Mouse (Mus musculus) gastrocnemius, adult 8-10 months (tissue): ENCODE measurements at regions not wholly inside any gene's neighbourhood (a gene's known extent, or its start where the extent isn't known, plus 50 kb on each side); places are given as distances from the start of the nearest gene placed in this dataset.
A peak's percentile ranks its signal among the peaks of the same experiment; 100 is the strongest.

Experiments used
- DNase-seq, 2 experiments: peaks; one replicate each; pipeline ENCODE4 v3.0.0; 2022; ENCODE audit warnings: low spot score in 2 of 2

DNA sequence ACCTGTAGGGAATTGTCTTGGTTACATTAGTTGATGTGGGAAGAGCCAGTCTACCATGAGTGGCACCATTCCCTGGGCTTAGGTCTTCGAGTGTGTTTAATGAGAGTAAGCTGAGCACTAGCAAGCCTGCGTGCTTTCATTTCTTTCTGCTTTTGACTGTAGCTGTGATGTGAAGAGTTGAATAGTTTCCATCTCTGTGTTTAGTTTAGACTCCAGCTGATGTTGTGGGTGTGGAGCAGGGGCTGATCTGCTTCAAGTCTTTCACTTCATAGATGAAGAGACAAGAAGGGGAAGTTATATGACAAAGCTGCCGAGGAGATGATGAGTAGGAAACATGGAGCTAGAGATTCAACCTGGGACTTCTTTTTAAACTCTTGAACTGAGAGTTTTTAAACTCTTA lies 446.0 kb downstream of the Slc4a3 start:
- DNase-seq: no peak

DNA sequence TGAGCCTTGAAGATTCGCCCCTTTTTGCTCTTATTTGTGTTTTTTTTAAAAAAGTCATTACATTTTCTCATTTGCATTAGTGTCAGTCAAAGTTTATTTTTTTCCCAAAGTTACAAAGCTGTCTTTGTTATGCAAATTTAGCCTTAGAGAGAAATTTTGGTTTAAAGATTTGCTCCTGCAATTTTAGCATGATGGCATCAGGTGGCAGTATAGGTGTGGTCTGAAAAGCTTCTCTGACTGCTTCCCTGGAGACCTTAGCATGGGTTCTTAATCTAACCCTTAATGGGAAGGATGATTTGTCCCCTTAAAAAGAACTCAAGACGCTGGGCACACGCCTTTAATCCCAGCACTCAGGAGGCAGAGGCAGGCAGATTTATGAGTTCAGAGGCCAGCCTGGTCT lies 451.2 kb downstream of the Slc4a3 start:
- no peak for DNase-seq

DNA sequence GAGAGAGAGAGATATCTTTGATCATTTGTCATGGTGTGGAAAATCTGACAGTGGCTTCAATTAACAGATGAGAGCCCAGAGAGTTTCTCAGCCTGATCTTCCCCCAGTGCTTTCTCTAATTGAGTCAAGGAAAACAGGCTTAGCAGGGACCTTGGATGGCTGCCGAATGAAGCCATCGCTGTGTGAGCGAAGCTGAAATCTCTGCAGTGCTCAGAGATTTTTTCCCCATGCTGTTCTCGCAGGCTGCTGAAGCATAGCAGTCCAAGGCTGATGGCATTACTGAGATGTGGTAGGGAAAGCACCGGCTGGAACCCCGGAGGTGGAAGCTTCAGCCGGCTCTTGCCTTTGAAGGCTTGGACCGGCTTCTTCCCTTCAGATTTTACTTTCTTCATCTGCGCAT lies 455.1 kb downstream of the Slc4a3 start:
- DNase-seq: no peak

DNA sequence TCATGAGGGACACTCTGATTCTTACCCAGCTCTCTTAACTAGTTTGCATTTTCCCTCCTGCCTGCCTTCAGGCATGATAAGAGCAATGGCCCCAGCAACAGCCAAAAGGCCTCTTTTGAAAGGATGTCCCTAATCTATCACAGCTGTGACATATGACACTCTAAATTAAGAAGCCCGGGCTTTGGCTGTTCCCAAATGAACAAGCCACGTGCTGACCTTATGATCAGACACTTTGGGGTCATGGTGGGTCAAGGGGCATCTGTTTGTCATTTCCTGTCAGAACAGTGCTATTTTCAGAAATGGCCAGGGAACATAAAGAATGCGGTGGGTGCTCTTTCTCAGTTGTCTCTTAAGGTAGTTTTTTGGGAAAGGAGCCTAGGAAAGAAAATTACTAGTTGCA lies 463.5 kb downstream of the Slc4a3 start:
- no peak for DNase-seq

DNA sequence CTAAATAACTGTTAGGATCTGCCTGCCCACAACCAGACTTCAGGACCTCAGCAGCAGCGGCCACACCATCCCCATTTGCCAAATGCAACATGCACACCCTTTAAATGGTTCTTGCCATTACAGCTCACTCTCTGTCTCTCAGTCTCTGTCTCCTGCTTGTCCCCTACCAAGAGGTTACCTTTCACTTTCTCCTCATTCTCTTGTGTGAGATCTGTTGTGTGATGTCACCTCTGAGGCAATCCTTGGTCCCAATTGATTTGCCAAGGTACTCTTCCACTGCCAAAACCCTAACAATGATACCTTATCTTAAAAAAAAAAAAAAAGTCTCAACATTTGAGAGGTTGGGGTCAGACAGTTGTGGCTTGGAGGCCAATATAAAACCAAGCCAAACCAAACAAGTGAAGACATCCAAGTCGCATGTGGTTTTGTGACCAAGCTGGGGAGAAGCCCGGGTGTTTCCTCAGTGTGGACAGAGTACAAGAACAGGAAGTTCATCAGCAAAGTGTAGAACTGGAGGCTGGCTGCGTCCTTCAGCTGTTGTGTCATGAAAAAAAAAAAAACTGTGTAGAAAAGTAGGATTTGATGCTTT lies 464.2 kb downstream of the Slc4a3 start:
- DNase-seq: no peak

DNA sequence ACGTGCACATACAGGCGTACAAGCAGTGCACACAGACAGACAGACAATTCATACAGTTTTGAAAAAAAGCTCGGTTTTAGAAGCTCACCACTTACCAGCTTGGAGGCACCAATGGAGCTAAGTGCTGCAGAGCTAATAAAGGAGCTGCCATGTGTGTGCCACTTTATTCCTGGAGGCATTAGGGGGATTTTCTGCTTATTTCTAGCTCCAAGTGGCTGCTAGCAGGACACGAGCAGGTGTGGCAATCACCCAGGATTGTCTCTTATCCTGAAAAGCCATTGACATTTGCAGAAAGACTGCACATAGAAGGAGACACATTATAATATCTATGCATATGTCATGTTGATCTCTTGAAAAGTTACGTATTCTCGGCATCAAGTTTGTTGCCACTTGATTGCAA lies 472.5 kb downstream of the Slc4a3 start:
- DNase-seq: no peak

DNA sequence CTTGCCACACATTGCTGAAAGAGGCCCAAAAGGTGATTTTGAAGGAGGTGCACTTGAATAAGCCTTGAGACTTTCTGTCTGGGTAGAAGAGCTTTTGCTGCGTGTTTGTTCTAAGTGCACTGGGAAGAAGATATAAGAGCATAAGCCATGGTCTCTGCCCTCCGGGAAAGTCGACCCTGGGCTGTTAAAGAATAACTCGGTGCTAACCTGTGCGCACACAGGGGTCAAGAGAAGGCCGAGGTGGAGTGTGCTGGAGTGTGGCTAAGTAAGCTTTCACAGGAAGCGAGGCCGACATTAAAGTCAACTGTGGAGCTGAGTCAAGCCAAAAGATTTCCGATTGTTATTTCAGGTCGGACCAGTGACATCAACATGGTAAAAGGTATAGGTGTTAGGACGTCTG lies 473.0 kb downstream of the Slc4a3 start:
- no peak for DNase-seq

DNA sequence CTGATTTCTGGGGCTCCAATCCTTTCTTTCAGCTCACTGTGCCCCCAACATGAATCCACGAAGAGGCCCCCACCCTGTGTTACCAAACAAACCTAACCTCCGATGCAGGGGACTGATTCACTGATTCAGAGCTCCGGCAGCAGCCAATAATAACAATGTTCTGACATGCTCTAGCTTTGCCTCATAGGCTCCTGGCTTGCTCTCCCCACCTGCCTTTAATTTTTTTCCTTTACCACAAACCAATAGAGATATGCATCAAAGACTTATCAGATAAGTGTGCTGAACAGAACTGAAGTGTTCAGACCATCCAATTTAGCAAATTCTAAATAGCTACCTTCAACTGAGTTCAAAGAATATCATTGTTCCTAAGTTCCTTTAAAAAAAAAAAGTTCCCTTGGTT lies 478.6 kb downstream of the Slc4a3 start:
- DNase-seq: no peak

DNA sequence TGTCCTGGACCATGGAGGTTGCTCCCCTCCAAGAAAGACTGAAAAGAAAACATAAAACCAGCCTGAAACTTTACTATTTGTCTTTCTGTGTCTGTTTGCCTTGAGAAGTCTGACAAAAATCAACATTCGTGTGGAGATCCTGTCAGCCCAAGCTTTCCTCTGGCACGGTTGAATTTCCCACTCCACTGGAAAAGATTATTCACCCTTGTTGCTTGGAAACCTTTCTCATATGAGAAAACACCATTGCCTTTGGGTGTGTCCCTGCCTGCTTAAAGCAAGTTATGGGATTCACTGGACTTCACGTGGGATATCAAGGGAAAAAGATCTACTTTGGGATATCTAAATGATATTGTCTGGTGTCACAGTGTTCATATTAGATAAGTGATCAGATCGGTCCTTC lies 479.3 kb downstream of the Slc4a3 start:
- no peak for DNase-seq

DNA sequence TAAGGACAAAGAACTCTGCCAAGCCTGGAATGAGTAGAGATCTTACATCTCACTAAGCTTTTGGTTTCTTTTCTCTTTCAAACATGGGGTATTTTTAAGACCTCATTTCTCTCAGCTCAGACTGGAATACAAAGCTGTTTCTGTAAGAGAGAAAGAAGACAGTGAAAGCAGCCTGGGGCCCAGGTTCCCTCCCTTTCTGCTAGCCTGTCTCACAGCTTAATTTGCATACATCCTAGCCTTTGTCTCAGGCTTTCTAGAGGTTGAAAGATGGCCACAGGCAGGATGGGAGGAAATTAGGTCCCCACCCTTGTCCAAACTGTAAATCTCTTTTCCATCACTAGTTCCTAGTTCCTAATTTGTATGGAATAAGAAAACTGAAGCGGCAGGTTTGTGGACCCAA lies 483.0 kb downstream of the Slc4a3 start:
- DNase-seq: no peak

DNA sequence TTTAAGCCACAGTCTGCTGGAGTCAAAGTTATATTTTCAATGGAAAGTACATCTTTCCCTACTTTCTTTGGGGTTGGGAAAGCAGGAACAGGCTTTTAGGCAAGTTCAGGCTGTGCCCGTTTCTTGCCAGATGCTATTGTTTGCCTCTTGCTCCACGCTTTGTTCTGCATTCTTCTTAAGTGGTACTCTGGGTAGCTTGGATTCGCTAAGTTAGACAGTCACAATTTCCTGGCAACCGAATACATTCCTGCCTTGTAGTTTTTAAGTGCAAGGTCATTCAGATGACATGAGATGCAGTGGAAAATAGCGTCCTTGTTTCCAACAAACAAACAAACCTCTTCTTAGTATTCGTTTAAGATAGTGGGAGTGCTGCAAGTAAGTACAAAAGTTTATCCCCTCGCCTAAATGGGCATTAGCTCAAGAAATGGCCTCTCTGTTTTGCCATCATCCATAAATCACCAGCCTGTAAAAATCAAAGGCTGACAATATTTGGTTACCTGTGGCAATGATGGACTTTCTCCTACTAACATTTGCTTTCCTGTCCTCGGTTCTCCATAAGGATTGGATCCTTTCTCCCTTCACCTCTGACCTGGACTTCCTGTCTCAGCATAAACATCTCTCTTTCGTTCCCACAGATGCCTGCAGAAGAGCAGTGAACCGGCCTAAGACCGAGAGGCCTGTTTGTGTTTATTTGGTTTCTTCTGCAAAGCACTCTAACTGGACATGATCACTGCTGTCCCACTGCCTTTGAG lies 485.3 kb downstream of the Slc4a3 start:
- no peak for DNase-seq

DNA sequence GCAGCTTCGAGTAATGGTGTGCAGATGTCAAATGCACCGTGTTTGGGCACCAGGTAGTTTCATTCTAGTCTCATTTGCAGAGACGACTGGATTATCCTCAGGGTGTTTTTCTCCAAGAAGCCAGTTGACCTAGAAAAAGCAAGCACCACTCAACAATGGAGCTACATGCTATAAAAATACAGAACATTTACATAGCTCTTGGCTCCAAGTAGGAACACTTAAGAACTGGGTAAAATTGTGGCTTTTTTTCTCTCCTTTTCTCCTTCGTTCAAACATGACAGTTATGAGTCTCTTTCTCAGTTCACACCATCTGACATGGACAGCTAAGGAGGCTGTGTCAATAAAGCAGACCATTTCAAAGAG lies 485.8 kb downstream of the Slc4a3 start:
- DNase-seq: no peak

DNA sequence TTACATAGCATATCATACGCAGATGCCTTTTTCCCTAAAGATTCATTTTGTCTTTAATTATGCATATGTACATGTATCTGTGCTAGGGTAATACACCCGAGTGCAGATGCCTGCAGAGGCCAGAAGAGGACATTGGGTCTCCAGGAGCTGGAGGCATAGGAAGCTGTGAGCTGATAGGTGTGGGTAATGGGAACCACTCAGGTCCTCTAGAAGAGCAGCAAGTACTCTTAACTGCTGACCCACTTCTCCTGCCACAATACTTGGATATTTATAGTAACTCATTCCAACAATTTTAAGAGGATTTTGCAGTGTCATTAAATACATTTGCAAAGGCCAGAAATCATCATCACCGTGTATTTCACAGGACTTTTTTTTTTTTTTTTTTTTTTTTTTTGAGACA lies 486.6 kb downstream of the Slc4a3 start:
- DNase-seq: no peak

DNA sequence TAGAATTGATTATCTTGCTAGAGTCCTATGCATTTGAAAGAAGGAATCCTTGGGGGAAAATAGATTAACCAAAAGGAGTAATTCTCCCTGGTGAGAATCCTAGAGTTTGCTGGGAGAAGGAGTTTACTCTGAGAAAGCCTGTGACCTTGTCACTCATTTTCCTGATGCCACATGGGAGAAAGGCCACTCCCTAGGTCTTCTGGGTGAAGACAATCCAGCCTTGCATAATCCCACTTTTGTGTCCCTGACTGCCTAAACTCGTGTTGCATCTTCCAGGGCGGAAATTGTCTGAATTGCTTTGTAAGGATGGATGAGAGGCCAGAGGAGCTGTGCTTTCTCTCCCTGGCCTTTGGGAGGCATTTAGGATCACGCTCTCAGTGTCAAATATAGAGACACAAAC lies 490.2 kb downstream of the Slc4a3 start:
- no peak for DNase-seq

DNA sequence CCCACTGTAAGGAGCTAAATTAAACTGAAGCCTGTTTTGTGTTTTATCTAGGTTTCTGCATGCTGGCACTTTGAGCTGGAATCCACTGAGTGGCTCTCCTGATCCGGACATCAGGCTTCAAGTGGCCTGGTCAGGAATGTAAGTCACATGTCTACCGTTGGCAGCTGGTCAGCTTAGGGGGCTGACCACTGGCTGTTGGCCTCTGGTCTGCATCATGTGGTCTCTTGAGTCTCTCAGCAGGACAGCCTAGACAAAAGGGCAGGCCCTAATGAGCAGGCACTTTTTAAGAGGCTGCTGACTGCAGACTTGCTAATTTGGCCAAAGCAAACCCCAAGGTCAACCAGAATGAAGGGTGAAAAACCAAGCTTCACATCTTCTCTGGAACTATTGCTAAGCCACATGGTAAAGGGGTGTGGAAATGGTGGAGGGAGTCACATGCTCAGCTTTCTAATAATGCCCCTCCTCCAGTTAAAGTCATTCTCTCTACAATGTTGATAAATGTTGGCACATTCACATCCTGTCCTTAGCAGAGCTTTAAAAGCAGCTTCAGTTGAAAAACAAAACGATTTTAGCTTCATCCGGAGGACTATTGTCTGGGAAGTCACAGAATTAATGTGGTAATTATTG lies 493.1 kb downstream of the Slc4a3 start:
- peak; percentile 6 to 30 for DNase-seq

DNA sequence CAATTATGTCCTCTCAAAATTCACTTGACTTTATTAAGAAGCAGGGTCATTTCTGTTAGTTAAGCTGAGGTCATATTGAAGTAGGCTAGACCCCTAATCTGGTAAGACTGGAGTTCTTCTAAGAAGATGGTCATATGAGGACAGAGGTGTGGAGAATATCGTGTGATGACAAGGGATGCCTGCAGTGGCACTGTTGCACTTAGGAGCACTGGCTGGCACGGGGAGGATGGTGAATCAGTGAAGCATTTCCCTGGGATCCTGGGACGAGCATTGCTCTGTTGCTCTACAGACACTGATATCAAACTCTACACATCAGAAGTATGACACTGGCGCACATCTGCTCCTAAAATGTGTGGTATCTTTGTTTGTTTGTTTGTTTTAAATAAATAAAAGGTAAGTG lies 493.6 kb downstream of the Slc4a3 start:
- no peak for DNase-seq

DNA sequence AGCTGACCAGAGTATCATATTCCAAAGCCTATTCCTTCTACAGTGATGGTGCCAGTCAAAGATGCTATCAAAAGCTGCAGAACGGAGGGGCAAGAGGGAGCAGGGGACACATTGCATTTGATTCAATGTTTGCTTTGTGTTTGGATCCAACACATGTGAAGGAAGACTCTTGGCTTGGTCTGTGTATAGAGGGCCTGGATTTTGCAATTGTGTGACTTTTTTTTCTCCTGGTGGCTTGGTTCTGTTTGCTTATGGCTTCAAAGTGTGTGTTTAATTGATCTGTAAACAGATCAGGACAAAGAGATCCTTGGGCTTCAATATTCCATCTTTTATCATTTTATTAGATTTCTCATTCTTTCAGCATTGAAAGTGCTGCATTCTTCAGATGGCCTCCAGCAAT lies 504.2 kb downstream of the Slc4a3 start:
- no peak for DNase-seq

DNA sequence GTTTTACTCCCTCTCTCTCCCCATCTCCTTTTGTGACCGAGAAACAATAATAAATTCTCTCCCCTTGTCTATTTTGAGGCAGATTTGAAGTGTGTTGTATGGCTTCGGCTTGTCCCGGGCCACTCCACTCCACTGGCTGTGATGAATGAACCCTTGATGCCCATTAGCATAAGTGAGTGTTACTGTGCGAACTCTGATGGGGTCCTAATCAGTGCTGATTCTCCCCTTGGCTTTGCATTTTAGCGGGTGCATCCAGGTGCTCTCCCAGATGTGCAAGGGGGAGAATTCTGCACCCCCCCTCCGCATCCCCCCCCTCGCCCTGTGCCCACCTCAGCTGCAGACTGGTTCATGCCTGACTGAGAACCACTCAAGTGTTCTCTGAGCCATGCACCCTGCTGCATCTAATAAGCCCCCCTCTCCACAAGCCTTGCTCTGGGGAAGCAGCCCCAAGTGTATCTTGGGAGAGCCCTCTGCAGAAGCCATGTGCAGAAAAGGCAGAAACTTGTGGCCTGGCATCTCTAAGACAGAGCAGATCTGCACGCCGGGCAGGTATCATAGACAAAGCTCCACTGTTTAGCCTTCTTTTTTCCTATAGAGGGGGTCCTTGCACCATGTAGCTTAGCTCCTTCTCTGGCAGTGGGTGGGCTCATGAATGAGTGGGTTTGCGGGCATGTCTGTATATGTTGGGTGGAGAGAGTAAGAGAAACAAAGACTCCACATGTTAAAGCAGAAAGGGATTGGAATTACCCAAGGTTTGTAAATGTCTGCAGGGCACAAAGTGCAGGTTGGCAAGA lies 507.5 kb downstream of the Slc4a3 start:
- no peak for DNase-seq

DNA sequence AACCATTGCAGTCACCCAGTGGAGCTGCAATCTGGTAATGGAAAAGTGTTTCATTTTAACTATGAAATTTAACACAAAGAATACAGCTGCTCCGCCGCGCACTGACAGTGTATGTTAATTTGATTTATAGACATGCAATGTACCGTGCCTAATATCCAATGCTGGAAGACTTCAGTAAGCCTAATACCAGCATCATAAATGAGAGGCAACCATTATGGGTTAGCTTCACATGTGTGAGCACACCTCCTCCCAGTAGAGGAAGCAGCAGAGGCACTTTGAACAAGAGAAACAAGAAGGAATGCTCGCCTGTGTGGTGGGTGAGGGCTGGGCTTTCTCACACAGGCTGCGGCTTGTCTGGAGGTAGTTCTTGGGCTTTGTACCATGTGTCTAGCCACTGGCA lies 519.7 kb downstream of the Slc4a3 start:
- DNase-seq: no peak

DNA sequence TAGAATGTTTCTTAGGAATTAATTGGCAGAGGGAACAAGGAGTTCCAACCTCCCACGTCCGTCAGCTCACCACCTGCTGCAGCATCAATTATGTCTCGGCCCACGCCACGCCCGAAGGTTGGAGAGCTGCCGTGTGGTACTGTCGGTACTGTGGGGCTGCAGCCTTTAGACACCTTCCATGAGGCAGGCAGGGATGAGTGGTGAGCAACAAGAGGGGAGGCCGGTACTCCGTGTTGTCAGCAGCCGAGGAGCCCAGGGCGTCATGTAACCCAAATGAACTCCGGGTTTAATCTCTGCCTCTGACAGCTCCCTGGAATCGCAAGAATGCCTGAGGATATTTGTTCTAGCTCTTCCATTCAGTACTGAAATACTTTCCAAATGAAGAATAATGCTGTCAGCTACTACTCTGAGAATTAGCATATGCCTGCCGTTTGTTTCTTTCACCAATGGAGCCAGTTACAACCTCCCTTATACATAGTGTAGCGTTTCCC lies 524.8 kb downstream of the Slc4a3 start:
- no peak for DNase-seq

DNA sequence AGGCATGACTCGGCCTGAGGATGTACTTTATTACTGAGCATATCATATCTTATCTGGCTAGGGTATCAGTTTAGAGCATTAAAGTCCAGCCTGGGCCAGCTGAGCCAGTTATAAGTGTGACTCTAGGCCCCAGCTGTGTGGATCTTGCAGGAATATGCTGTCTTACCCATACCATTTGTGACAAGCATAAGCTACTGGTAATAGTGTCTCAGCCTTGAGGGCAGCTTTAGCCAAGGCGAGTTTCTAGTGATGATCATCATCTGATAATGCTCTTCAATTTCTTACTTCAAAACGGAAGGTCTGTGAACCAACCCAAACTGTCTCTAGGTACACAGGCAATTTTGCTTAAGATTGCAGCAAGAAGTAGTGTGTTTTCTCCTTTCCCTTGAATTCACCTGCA lies 529.1 kb downstream of the Slc4a3 start:
- DNase-seq: no peak
